Mouse (Mus musculus): Measurements from ENCODE around the gene Ppp2r5d. TPM values are rescaled to one million over a fixed set of nuclear protein-coding genes. Genes with fewer than 3 reads are reported as not detected.

Gene Ppp2r5d
- polyA plus RNA-seq, 1 experiment from 2014 or later, result 103 TPM

Other genes with a start within 250 kb of the Ppp2r5d start
- 0.15 and 0.18 TPM in 2 replicates for gene Ttbk1, start 217.4 kb downstream of the Ppp2r5d start, polyA plus RNA-seq (2015; fragmentation: Nextera tagmentation; extraction: Ambion mirVana)
- 40.4 and 41.7 TPM in 2 replicates for gene Dnph1, start 208.4 kb downstream of the Ppp2r5d start, polyA plus RNA-seq (2015; fragmentation: Nextera tagmentation; extraction: Ambion mirVana)
- gene Cul9, start 158.7 kb downstream of the Ppp2r5d start, polyA plus RNA-seq (2015; fragmentation: Nextera tagmentation; extraction: Ambion mirVana), result 11.3 and 12.4 TPM in 2 replicates
- gene Srf, start 148.9 kb downstream of the Ppp2r5d start, polyA plus RNA-seq (2015; fragmentation: Nextera tagmentation; extraction: Ambion mirVana), result 5.8 and 7.3 TPM in 2 replicates
- 128 and 138 TPM in 2 replicates for gene Ptk7, start 75.6 kb downstream of the Ppp2r5d start, polyA plus RNA-seq (2015; fragmentation: Nextera tagmentation; extraction: Ambion mirVana)
- gene Klc4, start 59.1 kb downstream of the Ppp2r5d start, polyA plus RNA-seq (2015; fragmentation: Nextera tagmentation; extraction: Ambion mirVana), result 26.4 and 26.5 TPM in 2 replicates
- 104 and 106 TPM in 2 replicates for gene Mrpl2, start 58.9 kb downstream of the Ppp2r5d start, polyA plus RNA-seq (2015; fragmentation: Nextera tagmentation; extraction: Ambion mirVana)
- 63.2 and 66.0 TPM in 2 replicates for gene Cul7, start 54.8 kb downstream of the Ppp2r5d start, polyA plus RNA-seq (2015; fragmentation: Nextera tagmentation; extraction: Ambion mirVana)
- gene Rrp36, start 30.8 kb downstream of the Ppp2r5d start, polyA plus RNA-seq (2015; fragmentation: Nextera tagmentation; extraction: Ambion mirVana), result 67.6 and 73.9 TPM in 2 replicates
- 157 and 162 TPM in 2 replicates for gene Mea1, start 26.3 kb downstream of the Ppp2r5d start, polyA plus RNA-seq (2015; fragmentation: Nextera tagmentation; extraction: Ambion mirVana)
- 127 and 135 TPM in 2 replicates for gene Klhdc3, start 24.2 kb downstream of the Ppp2r5d start, polyA plus RNA-seq (2015; fragmentation: Nextera tagmentation; extraction: Ambion mirVana)
- 26.8 and 27.0 TPM in 2 replicates for gene Pex6, start 6.4 kb upstream of the Ppp2r5d start, polyA plus RNA-seq (2015; fragmentation: Nextera tagmentation; extraction: Ambion mirVana)
- gene Gnmt, start 24.1 kb upstream of the Ppp2r5d start, polyA plus RNA-seq (2015; fragmentation: Nextera tagmentation; extraction: Ambion mirVana), result 0.46 and 0.57 TPM in 2 replicates
- gene Cnpy3, start 47.1 kb upstream of the Ppp2r5d start, polyA plus RNA-seq (2015; fragmentation: Nextera tagmentation; extraction: Ambion mirVana), result 66.8 and 67.7 TPM in 2 replicates
- gene Ptcra, start 58.6 kb upstream of the Ppp2r5d start, polyA plus RNA-seq (2015; fragmentation: Nextera tagmentation; extraction: Ambion mirVana), result 0.29 and 0.33 TPM in 2 replicates
- 70.5 and 75.2 TPM in 2 replicates for gene 2310039H08Rik, start 67.5 kb upstream of the Ppp2r5d start, polyA plus RNA-seq (2015; fragmentation: Nextera tagmentation; extraction: Ambion mirVana)
- 175 and 176 TPM in 2 replicates for gene Rpl7l1, start 77.6 kb upstream of the Ppp2r5d start, polyA plus RNA-seq (2015; fragmentation: Nextera tagmentation; extraction: Ambion mirVana)
- 3.9 and 4.6 TPM in 2 replicates for gene Bicral, start 153.4 kb upstream of the Ppp2r5d start, polyA plus RNA-seq (2015; fragmentation: Nextera tagmentation; extraction: Ambion mirVana)
- gene Tbcc, start 185.6 kb upstream of the Ppp2r5d start, polyA plus RNA-seq (2015; fragmentation: Nextera tagmentation; extraction: Ambion mirVana), result 57.8 and 58.0 TPM in 2 replicates
- not detected in 2 replicates for gene Prph2, start 205.3 kb upstream of the Ppp2r5d start, polyA plus RNA-seq (2015; fragmentation: Nextera tagmentation; extraction: Ambion mirVana)